8 mouse cellular contexts compared by ENCODE assay signal in the genomic region with DNA sequence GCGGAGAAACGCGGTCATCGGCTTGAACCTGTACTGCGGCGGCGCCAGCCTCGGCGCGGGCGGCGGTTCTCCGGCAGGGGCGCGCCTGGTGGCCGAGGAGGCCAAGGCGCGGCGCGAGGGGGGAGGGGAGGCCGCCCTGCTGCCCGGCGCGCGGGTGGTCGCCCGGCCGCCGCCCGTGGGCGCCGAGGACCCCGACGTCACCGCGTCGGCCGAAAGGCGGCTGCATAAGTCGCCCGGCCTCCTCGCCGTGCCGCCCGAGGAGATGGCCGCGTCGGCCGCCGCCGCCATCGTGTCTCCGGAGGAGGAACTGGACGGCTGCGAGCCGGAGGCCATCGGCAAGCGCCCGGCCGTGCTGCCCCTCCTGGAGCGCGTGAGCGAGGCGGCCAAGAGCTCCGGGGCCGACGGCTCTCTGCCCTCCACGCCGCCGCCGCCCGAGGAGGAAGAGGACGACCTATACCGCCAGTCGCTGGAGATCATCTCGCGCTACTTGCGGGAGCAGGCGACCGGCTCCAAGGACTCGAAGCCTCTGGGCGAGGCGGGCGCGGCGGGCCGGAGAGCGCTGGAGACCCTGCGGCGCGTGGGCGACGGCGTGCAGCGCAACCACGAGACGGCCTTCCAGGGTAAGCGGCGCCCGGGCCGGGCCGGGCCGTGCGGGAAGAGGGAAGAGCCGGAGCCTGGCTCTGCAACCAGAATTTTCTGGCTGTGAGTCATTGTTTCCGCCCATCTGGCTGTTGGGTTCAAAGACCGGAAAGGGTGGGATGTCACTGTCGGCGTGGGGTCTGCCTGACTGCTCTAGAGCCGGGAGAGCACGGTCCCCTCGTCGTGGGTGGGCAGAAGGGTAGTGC. TPM values are rescaled to one million over a fixed set of nuclear protein-coding genes. Genes with fewer than 3 reads are reported as not detected.
A peak's percentile ranks its signal among the peaks of the same experiment; 100 is the strongest.
DNase-seq lines count a peak whose midpoint lies in the region; ATAC-seq lines count a peak whose summit lies in the region.

No protein-coding gene starts in this region.

- peak; percentile 51 for ATAC-seq in frontal cortex, adult (ENCODE audit: low TSS enrichment)
- ATAC-seq in hematopoietic stem cell, adult 5-6 weeks (replicated peaks in 1 of 2; ENCODE audit: insufficient read depth in 1 of 2, low FRiP score in 2 of 2, low TSS enrichment in 1 of 2, low read depth in 1 of 2, poor library complexity in 2 of 2, severe bottlenecking in 2 of 2) = peak; percentile 22 to 33

- DNase-seq in MEL-GATA-1-ER (ENCODE audit: extremely low read depth, low read depth) = peak; percentile 83
- peak; percentile 59 for DNase-seq in cerebellum, adult 8-10 months
- peak; percentile 55 to 63 for DNase-seq in layer of hippocampus, postnatal 14 days (ENCODE audit: low spot score in 2 of 2)
- peak; percentile 89 for DNase-seq in lung, postnatal 25 days (ENCODE audit: low spot score)
- DNase-seq in right cerebral cortex, adult 2 months (ENCODE audit: low spot score in 2 of 2) = peak; percentile 49 to 68
- DNase-seq in urinary bladder, postnatal 25 days (ENCODE audit: low spot score) = peak; percentile 63

RNA-seq across cellular contexts. Expression of gene Mcl1, which starts 0.5 kb away (rescaled TPM):
- total RNA-seq in hematopoietic stem cell, adult 5-6 weeks (2017) = 285 and 320 TPM in 2 replicates
- total RNA-seq in layer of hippocampus, postnatal 14 days (2021) = 10 to 100 TPM; 64.6 to 65.1 TPM

RNA-seq across cellular contexts. Expression of gene Adamtsl4, which starts 28.6 kb away (rescaled TPM):
- 0.13 TPM in 1 of 2 replicates, not detected in the other for total RNA-seq in hematopoietic stem cell, adult 5-6 weeks (2017)
- 1 to 10 TPM; 3.0 to 4.1 TPM for total RNA-seq in layer of hippocampus, postnatal 14 days (2021)

RNA-seq across cellular contexts. Expression of gene Ensa, which starts 34.3 kb away (rescaled TPM):
- total RNA-seq in hematopoietic stem cell, adult 5-6 weeks (2017) = 106 and 109 TPM in 2 replicates
- 100 to 1,000 TPM; 288 to 297 TPM for total RNA-seq in layer of hippocampus, postnatal 14 days (2021)

Comparison
In these comparisons a context has a peak if more than half of its experiments do, and no peak if none do; other contexts are left out.
1. Peak in every context shown above with its lines: DNase-seq and ATAC-seq.